Mouse (Mus musculus): Measurements from ENCODE around the gene Snu13. TPM values are rescaled to one million over a fixed set of nuclear protein-coding genes. Genes with fewer than 3 reads are reported as not detected.

Gene Snu13
- polyA plus RNA-seq, 1 experiment: 58.2 TPM

DNA sequence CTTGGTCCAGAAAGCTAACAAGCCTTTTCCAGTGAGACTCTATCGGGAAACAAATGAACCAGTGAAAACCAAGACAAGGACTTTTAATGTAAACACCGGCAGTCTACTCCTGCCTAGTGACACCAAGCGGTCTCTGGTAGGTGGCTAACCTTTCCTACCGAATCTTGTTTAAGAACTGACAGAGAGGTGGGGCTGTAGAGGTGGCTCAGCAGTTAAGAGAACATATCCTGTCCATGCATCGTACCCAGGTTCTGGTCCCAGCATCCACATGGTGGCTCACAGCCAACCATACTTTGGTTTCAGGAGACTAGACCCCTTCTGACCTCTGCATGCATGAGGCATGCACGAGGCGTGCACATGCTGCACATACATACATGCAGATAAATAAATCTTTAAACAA, 20.1 kb downstream of the Snu13 start:
- no peak for TF ChIP-seq CTCF (conservative IDR thresholded peaks at IDR 0.05; ENCODE audit: insufficient read depth, insufficient read length, low read depth, low read length)
- TF ChIP-seq POLR2A (IDR thresholded peaks at IDR 0.05; ENCODE audit: low read depth, low read length): no peak
- Histone ChIP-seq H3K27me3 (replicated peaks; ENCODE audit: control insufficient read depth, insufficient read depth, low read length) (no peaks in the 10 kb centered on the region), H3K27ac (ENCODE audit: insufficient read depth, low read depth, low read length) (no peak overlapping the region), H3K36me3 (ENCODE audit: control insufficient read depth, insufficient read depth, low read length) (peaks cover 2% of the 10 kb centered on the region; the same call in 1 of the 2 replicates), H3K4me3 (ENCODE audit: insufficient read depth, low read depth, low read length) (no peak overlapping the region), H3K4me1 (ENCODE audit: control insufficient read depth, insufficient read depth, low read length) (no peaks in the 10 kb centered on the region)
- DNase-seq: no peak
- WGBS: 87% methylated on average over 7 of the region's 7 CpGs

DNA sequence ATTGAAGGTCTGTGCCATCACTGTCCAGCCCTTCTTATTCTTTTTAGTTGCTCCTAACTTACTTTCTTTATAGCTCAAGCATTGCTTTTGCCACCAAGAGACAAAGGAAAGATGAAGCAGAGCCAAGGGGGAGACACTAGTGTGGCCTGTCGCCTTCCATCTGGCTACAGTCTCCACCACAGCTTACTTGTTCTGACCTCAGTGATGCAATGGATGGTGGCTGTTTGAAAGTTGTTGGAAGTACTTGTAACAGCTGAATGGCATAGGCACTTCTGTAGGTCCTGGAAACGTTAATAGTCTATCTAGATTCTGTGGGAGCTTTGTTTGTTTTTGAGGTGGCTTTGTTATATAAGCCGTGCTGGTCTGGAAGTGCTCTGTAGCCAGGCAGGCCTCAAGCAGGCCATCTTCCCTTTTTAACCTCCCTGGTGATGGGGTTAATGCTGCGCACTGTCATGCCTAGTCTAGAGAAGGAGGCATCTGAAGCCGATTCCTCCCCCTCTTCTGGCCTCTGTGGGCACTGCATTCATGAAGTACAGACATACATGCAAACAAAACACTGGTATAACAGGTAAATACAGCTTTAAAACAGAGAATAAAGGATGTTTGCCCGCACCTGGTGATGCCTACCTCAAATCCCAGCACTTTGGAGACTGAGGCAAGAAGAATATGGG, 23.3 kb downstream of the Snu13 start:
- Histone ChIP-seq H3K27me3 (replicated peaks; ENCODE audit: control insufficient read depth, insufficient read depth, low read length) (no peaks in the 10 kb centered on the region), H3K4me1 (ENCODE audit: control insufficient read depth, insufficient read depth, low read length) (no peaks in the 10 kb centered on the region), H3K4me3 (ENCODE audit: insufficient read depth, low read depth, low read length) (no peak overlapping the region), H3K27ac (ENCODE audit: insufficient read depth, low read depth, low read length) (no peak overlapping the region), H3K36me3 (ENCODE audit: control insufficient read depth, insufficient read depth, low read length) (peaks cover 2% of the 10 kb centered on the region; the same call in 1 of the 2 replicates)
- TF ChIP-seq CTCF (conservative IDR thresholded peaks at IDR 0.05; ENCODE audit: insufficient read depth, insufficient read length, low read depth, low read length): no peak
- no peak for TF ChIP-seq POLR2A (IDR thresholded peaks at IDR 0.05; ENCODE audit: low read depth, low read length)
- WGBS: 91% methylated on average over 6 of the region's 6 CpGs
- DNase-seq: no peak

DNA sequence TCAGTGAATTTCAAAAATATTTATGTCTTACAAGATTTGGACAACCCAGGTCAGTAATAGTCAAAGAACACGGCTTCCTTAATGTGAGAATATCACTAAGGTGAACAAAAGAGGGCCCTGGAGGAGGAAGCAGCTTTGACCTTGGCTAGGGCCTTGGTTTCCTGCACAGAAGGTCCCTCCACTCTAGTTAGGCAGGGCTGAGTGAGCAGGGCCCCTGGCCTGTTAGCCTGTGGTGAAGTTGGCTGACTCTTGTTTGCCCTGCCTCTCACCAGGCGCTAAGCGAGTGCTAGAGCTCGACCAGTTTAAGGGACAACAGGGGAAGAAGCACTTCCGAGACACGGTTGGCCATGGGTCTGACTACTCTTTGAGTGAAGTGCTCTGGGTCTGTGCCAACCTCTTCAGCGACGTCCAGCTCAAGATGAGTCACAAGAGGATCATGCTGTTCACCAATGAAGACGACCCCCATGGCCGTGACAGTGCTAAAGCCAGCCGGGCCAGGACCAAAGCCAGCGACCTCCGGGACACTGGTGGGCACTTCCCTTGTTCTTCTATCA, 24.8 kb downstream of the Snu13 start:
- no peak for DNase-seq
- Histone ChIP-seq H3K27me3 (replicated peaks; ENCODE audit: control insufficient read depth, insufficient read depth, low read length) (no peaks in the 10 kb centered on the region), H3K4me3 (ENCODE audit: insufficient read depth, low read depth, low read length) (no peak overlapping the region), H3K27ac (ENCODE audit: insufficient read depth, low read depth, low read length) (no peak overlapping the region), H3K4me1 (ENCODE audit: control insufficient read depth, insufficient read depth, low read length) (no peaks in the 10 kb centered on the region), H3K36me3 (ENCODE audit: control insufficient read depth, insufficient read depth, low read length) (peaks cover 2% of the 10 kb centered on the region; the same call in 1 of the 2 replicates)
- no peak for TF ChIP-seq POLR2A (IDR thresholded peaks at IDR 0.05; ENCODE audit: low read depth, low read length)
- no peak for TF ChIP-seq CTCF (conservative IDR thresholded peaks at IDR 0.05; ENCODE audit: insufficient read depth, insufficient read length, low read depth, low read length)
- 67% methylated on average over 13 of the region's 13 CpGs for WGBS

DNA sequence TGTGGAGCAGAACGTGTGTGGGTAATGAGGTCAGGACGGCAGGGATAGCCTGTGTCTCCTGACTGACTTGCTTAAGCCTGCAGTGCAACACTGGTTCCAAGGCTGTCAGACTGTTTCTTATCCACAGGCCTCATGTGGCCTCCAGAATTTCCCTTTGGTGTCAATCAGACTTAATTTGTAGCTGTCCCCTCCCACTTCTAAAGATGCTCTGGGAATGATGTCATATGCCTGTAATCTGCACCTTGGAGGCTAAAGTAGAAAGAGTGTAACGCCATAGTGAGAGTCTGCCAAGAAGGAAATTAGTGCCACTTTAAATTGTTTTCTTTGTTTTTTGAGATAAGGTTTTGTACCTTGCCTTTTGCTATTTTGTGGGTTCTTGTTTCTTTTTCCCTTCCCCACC, 28.1 kb downstream of the Snu13 start:
- H3K4me3 ChIP-seq (ENCODE audit: insufficient read depth, low read depth, low read length): no peak overlapping the region
- H3K27ac ChIP-seq (ENCODE audit: insufficient read depth, low read depth, low read length): no peak overlapping the region
- 89% methylated on average over 3 of the region's 3 CpGs for WGBS
- no peak for DNase-seq
- H3K4me1 ChIP-seq (ENCODE audit: control insufficient read depth, insufficient read depth, low read length): peaks cover 4% of the 10 kb centered on the region; the same call in 1 of the 2 replicates
- no peaks in the 10 kb centered on the region for H3K27me3 ChIP-seq (replicated peaks; ENCODE audit: control insufficient read depth, insufficient read depth, low read length)
- no peaks in the 10 kb centered on the region; the same call in 1 of the 2 replicates for H3K36me3 ChIP-seq (ENCODE audit: control insufficient read depth, insufficient read depth, low read length)
- no peak for TF ChIP-seq POLR2A (IDR thresholded peaks at IDR 0.05; ENCODE audit: low read depth, low read length)

DNA sequence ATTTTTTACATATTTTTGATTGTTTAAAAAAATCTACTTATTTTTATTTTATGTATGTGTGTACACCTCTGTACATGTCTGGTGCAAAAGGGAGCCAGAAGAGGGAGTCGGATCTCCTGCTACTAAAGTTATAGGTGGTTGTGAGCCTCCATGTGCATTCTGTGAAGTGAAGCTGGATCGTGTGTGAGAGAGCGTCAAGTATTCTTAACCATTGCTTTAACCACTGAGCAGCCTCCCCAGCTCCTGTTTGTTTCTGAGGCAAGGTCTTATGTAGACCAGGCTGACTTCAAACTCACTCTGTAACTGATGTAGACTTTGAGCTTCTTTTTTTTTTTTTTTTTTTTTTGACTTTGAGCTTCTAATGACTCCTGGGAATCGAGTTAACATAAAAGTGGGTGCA, 29.9 kb downstream of the Snu13 start:
- no peak for TF ChIP-seq POLR2A (IDR thresholded peaks at IDR 0.05; ENCODE audit: low read depth, low read length)
- H3K4me3 ChIP-seq (ENCODE audit: insufficient read depth, low read depth, low read length): no peak overlapping the region
- no peaks in the 10 kb centered on the region for H3K27me3 ChIP-seq (replicated peaks; ENCODE audit: control insufficient read depth, insufficient read depth, low read length)
- no peak for DNase-seq
- peaks cover 7% of the 10 kb centered on the region; the same call in 1 of the 2 replicates for H3K4me1 ChIP-seq (ENCODE audit: control insufficient read depth, insufficient read depth, low read length)
- no peaks in the 10 kb centered on the region; the same call in 1 of the 2 replicates for H3K36me3 ChIP-seq (ENCODE audit: control insufficient read depth, insufficient read depth, low read length)
- 63% methylated on average over 4 of the region's 4 CpGs for WGBS
- H3K27ac ChIP-seq (ENCODE audit: insufficient read depth, low read depth, low read length): no peak overlapping the region

DNA sequence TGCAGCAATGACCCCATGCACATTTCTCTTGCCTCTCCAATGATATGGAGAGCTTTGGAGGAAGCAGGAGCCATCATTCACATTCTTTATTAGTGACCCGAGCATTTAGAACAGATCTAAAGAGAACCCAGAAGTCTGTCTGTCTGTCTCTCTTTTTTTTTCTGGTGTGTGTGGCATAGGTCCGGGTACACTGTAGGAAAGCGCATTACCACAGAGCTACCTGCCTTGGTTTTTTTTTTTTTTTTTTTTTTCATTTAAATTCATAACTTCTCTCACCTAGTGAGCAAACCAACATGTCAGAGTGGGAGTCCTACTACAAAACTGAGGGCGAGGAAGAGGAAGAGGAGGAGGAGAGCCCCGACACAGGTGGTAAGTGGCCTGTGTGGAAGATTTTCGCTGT, 30.6 kb downstream of the Snu13 start:
- TF ChIP-seq POLR2A (IDR thresholded peaks at IDR 0.05; ENCODE audit: low read depth, low read length) (no peak), CTCF (conservative IDR thresholded peaks at IDR 0.05; ENCODE audit: insufficient read depth, insufficient read length, low read depth, low read length) (no peak)
- no peaks in the 10 kb centered on the region; the same call in 1 of the 2 replicates for H3K36me3 ChIP-seq (ENCODE audit: control insufficient read depth, insufficient read depth, low read length)
- no peak for DNase-seq
- no peak overlapping the region for H3K27ac ChIP-seq (ENCODE audit: insufficient read depth, low read depth, low read length)
- H3K27me3 ChIP-seq (replicated peaks; ENCODE audit: control insufficient read depth, insufficient read depth, low read length): no peaks in the 10 kb centered on the region
- 18% methylated on average over 6 of the region's 6 CpGs for WGBS
- peak overlapping the region; percentile 73 for H3K4me3 ChIP-seq (ENCODE audit: insufficient read depth, low read depth, low read length)
- peaks cover 7% of the 10 kb centered on the region; the same call in 1 of the 2 replicates for H3K4me1 ChIP-seq (ENCODE audit: control insufficient read depth, insufficient read depth, low read length)

DNA sequence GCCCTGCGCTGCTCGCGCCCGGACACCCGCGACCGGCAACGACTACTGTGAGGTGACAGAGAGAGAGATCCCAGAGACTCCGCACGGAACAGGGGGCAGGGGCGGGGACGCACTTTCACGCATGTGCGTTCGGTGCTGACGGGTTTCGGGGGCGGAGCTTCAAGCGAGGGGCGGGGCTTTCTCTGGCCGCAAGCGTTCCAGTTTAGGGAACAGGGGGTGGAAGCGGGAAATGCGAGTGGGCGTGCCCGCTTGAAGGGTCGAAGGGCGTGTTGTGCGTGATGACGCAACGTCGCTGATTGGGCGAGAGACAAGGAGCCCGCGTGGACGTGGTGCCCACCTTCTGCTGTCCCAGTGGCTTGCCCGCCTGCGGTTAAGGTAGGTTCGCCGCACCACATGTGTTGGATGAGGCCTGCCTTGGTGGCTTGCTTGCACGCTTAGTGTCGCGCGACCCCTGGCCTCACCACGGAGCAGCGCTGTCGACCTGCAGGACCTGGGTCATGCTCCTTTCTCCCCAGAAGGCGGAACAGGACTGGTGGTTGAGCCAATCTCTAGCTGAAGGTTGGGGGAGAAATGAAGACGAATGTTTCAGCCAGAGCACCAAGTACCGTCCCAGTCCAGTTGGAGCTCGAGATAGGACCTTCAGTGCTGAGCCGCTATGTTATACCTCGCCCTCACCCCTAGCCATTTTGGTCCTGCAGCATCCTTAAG, 31.1 kb downstream of the Snu13 start:
- under 1% methylated on average over 53 of the region's 53 CpGs for WGBS
- peak overlapping the region; percentile 76 for H3K4me3 ChIP-seq (ENCODE audit: insufficient read depth, low read depth, low read length)
- no peaks in the 10 kb centered on the region; the same call in 1 of the 2 replicates for H3K36me3 ChIP-seq (ENCODE audit: control insufficient read depth, insufficient read depth, low read length)

More for the DNA sequence above, 31.1 kb downstream of the Snu13 start:
- DNase-seq: peak; percentile 99
- Histone ChIP-seq H3K27ac (ENCODE audit: insufficient read depth, low read depth, low read length) (peak overlapping the region; percentile 21; the same call in 1 of the 2 replicates), H3K27me3 (replicated peaks; ENCODE audit: control insufficient read depth, insufficient read depth, low read length) (no peaks in the 10 kb centered on the region), H3K4me1 (ENCODE audit: control insufficient read depth, insufficient read depth, low read length) (peaks cover 7% of the 10 kb centered on the region; the same call in 1 of the 2 replicates)
- 0 out of 2 replicates have a peak, but pooled peaks have one; percentile 12 for TF ChIP-seq CTCF (conservative IDR thresholded peaks at IDR 0.05; ENCODE audit: insufficient read depth, insufficient read length, low read depth, low read length)
- TF ChIP-seq POLR2A (IDR thresholded peaks at IDR 0.05; ENCODE audit: low read depth, low read length): no peak

Measured in kidney, adult 2 months (tissue).